Mouse (Mus musculus) liver, embryonic 11.5 days (tissue): ENCODE data around the gene Hrasls5. TPM values are rescaled to one million over a fixed set of nuclear protein-coding genes. Genes with fewer than 3 reads are reported as not detected.

Experiments used
- ATAC-seq: fragments of 200-750 bp; cut with Nextera tagmentation; replicated peaks from 2 replicates; pipeline ENCODE4 v1.8.0; 2017; ENCODE audit warnings: moderate number of reproducible peaks, mild to moderate bottlenecking, moderate TSS enrichment, moderate library complexity; ENCODE audit not compliant: low FRiP score
- DNase-seq: peaks from one replicate; pipeline ENCODE4 v3.0.0-alpha.2; 2017; ENCODE audit warnings: low spot score
- H3K27ac ChIP-seq: fragments of 300-500 bp; sonication (generic); 2 replicates; pipeline ENCODE4 v1.5.1; 2014; ENCODE audit warnings: mild to moderate bottlenecking, low read depth, low read length, control low read depth
- H3K27me3 ChIP-seq: fragments of 300-500 bp; sonication (generic); replicated peaks from 2 replicates; pipeline ENCODE4 v1.6.1; 2014; ENCODE audit warnings: low read length, mixed read lengths; ENCODE audit not compliant: control insufficient read depth, insufficient read depth
- H3K36me3 ChIP-seq: fragments of 300-500 bp; sonication (generic); 2 replicates; pipeline ENCODE4 v1.6.1; 2014; ENCODE audit warnings: mild to moderate bottlenecking, low read length, moderate library complexity, mixed read lengths; ENCODE audit not compliant: control insufficient read depth, insufficient read depth
- H3K4me1 ChIP-seq: fragments of 300-500 bp; sonication (generic); replicated peaks from 2 replicates; pipeline ENCODE4 v1.6.1; 2014; ENCODE audit warnings: low read length, mixed read lengths; ENCODE audit not compliant: control insufficient read depth, insufficient read depth
- H3K4me2 ChIP-seq: fragments of 300-500 bp; sonication (generic); 2 replicates; pipeline ENCODE4 v1.6.1; 2014; ENCODE audit warnings: mild to moderate bottlenecking, control low read depth, moderate library complexity
- H3K4me3 ChIP-seq: fragments of 300-500 bp; sonication (generic); 2 replicates; pipeline ENCODE4 v1.5.1; 2014; ENCODE audit warnings: low read depth, low read length, control low read depth
- H3K9ac ChIP-seq: fragments of 300-500 bp; sonication (generic); 2 replicates; pipeline ENCODE4 v1.6.1; 2014; ENCODE audit warnings: low read depth, low read length, control low read depth
- H3K9me3 ChIP-seq: fragments of 300-500 bp; sonication (generic); 2 replicates; pipeline ENCODE4 v1.6.1; 2016; ENCODE audit warnings: low read length, inconsistent platforms, mixed read lengths; ENCODE audit not compliant: control insufficient read depth
- WGBS: fragments of 180-500 bp; shearing (Covaris S2); extraction: QIAGEN DNeasy Blood & Tissue Kit; methylation state at CpG from one replicate; pipeline ENCODE4 v1.1.7; 2014; 5-methylcytosine and 5-hydroxymethylcytosine counted together
- polyA plus RNA-seq: library from polyadenylated mRNA; unstranded; fragments of >200 nt; fragmentation: Nextera tagmentation; extraction: Ambion mirVana; gene quantifications from 2 replicates; pipeline ENCODE4 v1.2.1, GENCODE M21; 2014

The Hrasls5 gene
- polyA plus RNA-seq, 1 experiment from 2014 or later, result not detected

DNA sequence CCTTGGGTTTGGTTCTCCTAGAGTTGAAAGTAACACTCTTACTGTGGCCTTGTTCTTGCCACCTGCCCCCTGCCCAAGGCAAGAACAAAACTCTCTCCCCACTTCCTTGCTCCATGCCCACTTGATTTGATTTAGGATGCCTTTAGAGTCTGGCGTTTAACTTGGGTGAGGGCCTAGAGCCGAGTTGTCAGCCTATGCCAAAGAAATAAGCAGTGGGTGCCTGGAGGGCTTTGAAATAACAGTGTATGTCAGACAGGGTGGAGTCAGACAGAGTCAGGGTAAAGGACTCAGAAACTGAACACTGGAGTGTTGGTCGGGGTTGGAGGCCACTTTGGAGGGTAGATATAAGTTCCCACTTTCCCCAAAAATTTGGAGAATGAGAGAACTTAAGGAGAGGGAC is 4.7 kb downstream of the Hrasls5 start:
- 55% methylated on average over 3 of the region's 3 CpGs for WGBS
- Histone ChIP-seq H3K36me3 (no peaks in the 10 kb centered on the region), H3K27me3 (peaks cover 21% of the 10 kb centered on the region), H3K4me1 (peaks cover 3% of the 10 kb centered on the region; the same call in 1 of the 2 replicates), H3K4me2 (no peak overlapping the region), H3K9me3 (no peaks in the 10 kb centered on the region), H3K4me3 (no peak overlapping the region), H3K27ac (no peak overlapping the region), H3K9ac (no peak overlapping the region)
- ATAC-seq (no peak), DNase-seq (no peak)

DNA sequence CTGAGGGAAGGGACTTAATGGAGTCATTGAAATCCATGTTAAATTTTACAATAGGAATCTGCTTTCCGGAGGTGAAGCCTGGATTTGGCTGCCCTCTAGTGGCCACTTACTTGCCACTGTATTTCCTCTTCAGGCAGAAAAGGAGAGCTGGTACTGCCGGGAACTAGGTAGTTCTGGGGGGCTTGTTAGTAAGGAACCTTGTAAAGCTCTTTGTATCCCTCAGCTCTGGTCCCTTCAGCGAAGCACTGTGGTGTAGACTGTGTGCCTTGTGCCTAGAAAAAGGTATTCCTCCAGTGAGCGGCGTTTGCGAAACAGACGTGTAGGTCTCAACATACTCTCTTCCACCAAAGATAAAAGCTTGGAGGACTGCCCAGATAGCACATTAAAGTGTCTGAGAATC is 5.4 kb downstream of the Hrasls5 start:
- no peak for DNase-seq
- H3K36me3 ChIP-seq, result no peaks in the 10 kb centered on the region
- H3K4me1 ChIP-seq, result no peaks in the 10 kb centered on the region
- H3K4me3 ChIP-seq, result no peak overlapping the region
- no peak overlapping the region for H3K27ac ChIP-seq
- H3K27me3 ChIP-seq, result peaks cover 14% of the 10 kb centered on the region
- 41% methylated on average over 7 of the region's 7 CpGs for WGBS
- no peak for ATAC-seq
- no peak overlapping the region for H3K4me2 ChIP-seq
- H3K9ac ChIP-seq, result no peak overlapping the region
- H3K9me3 ChIP-seq, result no peaks in the 10 kb centered on the region

DNA sequence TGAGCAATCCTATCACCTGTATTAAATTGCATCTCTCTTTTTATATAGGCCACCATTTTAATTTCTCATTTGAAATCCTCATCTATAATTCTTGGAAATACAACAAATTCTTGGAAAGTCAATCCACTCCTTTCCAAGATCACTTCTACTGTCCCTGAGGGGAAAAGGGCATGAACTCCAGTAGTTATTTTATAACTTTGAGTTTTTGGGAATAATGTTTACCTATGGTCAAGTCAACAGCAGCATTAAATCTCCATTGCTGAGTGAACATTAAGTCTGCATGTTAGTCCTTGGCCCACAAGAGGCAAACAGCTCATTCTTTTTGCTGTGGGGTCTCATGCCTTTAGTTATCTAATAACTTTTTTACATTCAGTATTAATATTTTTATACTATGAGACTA is 20.7 kb downstream of the Hrasls5 start:
- Histone ChIP-seq H3K9ac (no peak overlapping the region), H3K27ac (no peak overlapping the region), H3K4me1 (no peaks in the 10 kb centered on the region), H3K4me2 (no peak overlapping the region), H3K4me3 (no peak overlapping the region), H3K27me3 (no peaks in the 10 kb centered on the region), H3K9me3 (no peaks in the 10 kb centered on the region), H3K36me3 (no peaks in the 10 kb centered on the region)
- no peak for ATAC-seq
- no peak for DNase-seq

DNA sequence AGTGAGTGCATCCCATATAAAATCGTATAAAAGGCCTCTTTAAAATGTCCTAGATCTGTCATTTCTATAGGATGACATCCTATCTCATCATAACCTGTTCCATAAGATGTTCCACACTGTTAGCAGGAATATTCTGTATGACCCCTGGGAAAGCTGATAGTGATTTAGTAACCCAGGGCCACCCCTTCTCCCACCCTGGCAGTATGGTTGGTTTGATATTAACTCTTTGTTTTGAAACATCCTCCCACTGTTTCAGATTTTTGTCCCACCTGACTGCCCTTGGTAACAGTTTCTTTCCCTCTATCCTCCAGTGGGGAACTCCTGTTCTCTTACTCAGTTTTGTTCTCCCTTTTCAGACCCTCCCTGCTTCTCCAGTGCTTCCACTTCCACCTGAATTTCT is 21.4 kb downstream of the Hrasls5 start:
- WGBS, result 71% methylated on average over 1 of the region's 1 CpGs
- Histone ChIP-seq H3K36me3 (no peaks in the 10 kb centered on the region), H3K27me3 (no peaks in the 10 kb centered on the region), H3K4me1 (no peaks in the 10 kb centered on the region), H3K9me3 (no peaks in the 10 kb centered on the region), H3K27ac (no peak overlapping the region), H3K4me3 (no peak overlapping the region), H3K9ac (no peak overlapping the region), H3K4me2 (no peak overlapping the region)
- DNase-seq, result no peak
- no peak for ATAC-seq

GRCm38 (mm10) chr19:7648913-7649666 is 36.7 kb downstream of the Hrasls5 start:
- Histone ChIP-seq H3K4me1 (no peaks in the 10 kb centered on the region), H3K4me3 (no peak overlapping the region), H3K4me2 (no peak overlapping the region), H3K27ac (no peak overlapping the region), H3K27me3 (no peaks in the 10 kb centered on the region), H3K9ac (no peak overlapping the region), H3K9me3 (no peaks in the 10 kb centered on the region), H3K36me3 (no peaks in the 10 kb centered on the region)
- ATAC-seq (no peak), DNase-seq (no peak)
- WGBS, result 82% methylated on average over 8 of the region's 8 CpGs

- no peak overlapping the region for H3K4me2 ChIP-seq
- H3K9ac ChIP-seq, result no peak overlapping the region
- H3K27ac ChIP-seq, result no peak overlapping the region
- no peaks in the 10 kb centered on the region for H3K36me3 ChIP-seq
- 48% methylated on average over 1 of the region's 1 CpGs for WGBS
- H3K9me3 ChIP-seq, result no peaks in the 10 kb centered on the region
- no peak overlapping the region for H3K4me3 ChIP-seq
- DNase-seq (no peak), ATAC-seq (no peak)
- no peaks in the 10 kb centered on the region for H3K4me1 ChIP-seq
- no peaks in the 10 kb centered on the region for H3K27me3 ChIP-seq
Observed at GRCm38 (mm10) chr19:7672033-7672432, 59.7 kb downstream of the Hrasls5 start.

DNA sequence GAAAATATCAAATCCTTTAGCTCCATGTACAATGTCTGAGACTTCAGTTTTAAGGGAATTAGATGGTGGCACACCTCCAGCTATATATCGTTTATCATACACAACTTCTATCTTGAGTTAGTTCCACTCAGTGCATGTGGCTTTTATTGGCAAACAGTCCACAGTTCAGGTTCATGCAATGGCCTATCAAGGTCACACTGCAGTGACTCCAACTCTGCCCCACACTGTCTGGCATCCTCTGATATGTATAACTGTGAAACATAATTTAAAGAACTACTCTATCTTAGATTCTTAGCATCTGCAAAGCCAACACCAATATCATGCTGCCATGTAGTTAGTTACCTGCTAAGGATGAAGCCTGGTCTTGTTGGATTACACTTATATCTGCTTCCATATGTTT is 75.6 kb downstream of the Hrasls5 start:
- DNase-seq, result no peak
- Histone ChIP-seq H3K4me2 (no peak overlapping the region), H3K27me3 (no peaks in the 10 kb centered on the region), H3K9me3 (no peaks in the 10 kb centered on the region), H3K36me3 (no peaks in the 10 kb centered on the region), H3K27ac (no peak overlapping the region), H3K4me3 (no peak overlapping the region), H3K9ac (no peak overlapping the region), H3K4me1 (no peaks in the 10 kb centered on the region)
- WGBS, result 63% methylated on average over 1 of the region's 1 CpGs
- ATAC-seq, result no peak

Other genes starting within 250 kb of the Hrasls5 start
- 16.2 and 16.7 TPM in 2 replicates for gene Spindoc, start 229.5 kb upstream of the Hrasls5 start, polyA plus RNA-seq
- 3.5 and 4.8 TPM in 2 replicates for gene 2700081O15Rik, start 194.9 kb upstream of the Hrasls5 start, polyA plus RNA-seq
- 77.3 and 78.3 TPM in 2 replicates for gene Rtn3, start 129.3 kb upstream of the Hrasls5 start, polyA plus RNA-seq
- 10.7 and 11.2 TPM in 2 replicates for gene Atl3, start 118.5 kb upstream of the Hrasls5 start, polyA plus RNA-seq
- gene Pla2g16, start 55.1 kb upstream of the Hrasls5 start, polyA plus RNA-seq, result 16.0 TPM in 2 replicates
- not detected in 2 replicates for gene Lgals12, start 5.3 kb upstream of the Hrasls5 start, polyA plus RNA-seq
- not detected in 2 replicates for gene Slc22a19, start 98.8 kb downstream of the Hrasls5 start, polyA plus RNA-seq
- gene Slc22a26, start 190.1 kb downstream of the Hrasls5 start, polyA plus RNA-seq, result not detected in 2 replicates